Mouse (Mus musculus) ovary, postnatal 36 days (tissue): Measurements from ENCODE around the gene Foxa2.

Experiments
- DNase-seq: peaks from one replicate; pipeline ENCODE4 v3.0.0; 2022; ENCODE audit warnings: low spot score, mixed read lengths

Foxa2 gene

DNA sequence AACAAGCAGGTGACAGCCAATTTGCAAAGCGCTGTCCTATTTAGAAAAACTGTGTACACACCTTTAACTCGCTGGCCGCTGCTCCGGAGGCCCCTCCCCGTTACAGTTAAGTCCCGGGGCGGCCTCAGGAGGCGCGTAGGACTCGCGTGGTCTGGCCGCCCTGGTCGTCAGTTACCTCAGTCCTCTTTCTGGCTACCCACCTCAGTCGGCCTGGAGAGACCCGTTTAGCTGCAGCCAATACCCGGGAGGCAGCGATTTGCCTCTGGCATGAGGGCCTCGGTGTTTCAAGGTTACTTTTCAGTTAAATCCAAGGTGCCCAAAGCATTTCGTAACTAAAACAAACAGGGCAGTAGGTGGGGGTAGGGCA, at the start of gene Foxa2:
Foxa2 (minus strand) TSS at position 171 of the 367 bp plus-strand sequence.
- DNase-seq, result no peak

DNA sequence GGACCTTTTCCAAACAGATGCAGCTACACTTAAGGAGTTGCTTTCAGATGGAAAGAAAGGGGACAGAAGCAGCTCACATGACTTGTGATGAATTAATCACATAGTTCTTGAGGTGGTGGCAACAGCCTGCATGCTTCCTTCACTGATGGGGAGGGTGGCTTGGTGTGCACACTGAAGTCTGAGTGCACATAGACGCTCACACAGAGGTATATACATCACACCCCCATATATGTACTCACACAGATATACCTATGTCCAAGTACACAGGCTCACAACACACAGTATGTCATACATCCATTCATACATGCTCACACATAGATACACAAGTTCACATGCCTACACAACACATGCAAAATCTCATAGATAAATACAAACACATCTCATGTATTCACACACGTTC, 45.3 kb upstream of the Foxa2 start:
- DNase-seq, result no peak

DNA sequence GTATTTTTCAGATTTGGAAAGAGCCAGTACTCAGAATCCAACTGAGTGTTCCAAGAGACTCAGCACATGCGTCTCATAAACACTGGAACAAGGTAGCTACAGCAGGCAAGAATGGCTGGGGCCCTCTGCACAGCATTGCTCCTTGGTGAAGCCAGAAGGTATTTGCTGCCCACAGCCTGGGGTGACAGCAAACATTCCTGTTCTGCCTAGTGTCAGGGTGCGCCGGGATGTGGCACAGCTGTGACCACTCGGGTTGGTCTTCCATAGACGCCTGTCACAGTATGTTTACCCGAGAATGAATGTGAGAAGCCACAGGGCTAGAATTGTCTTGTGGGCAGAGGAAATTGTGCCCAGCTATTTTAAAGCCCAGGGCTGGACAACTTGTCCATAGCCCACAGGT, 44.9 kb upstream of the Foxa2 start:
- no peak for DNase-seq

DNA sequence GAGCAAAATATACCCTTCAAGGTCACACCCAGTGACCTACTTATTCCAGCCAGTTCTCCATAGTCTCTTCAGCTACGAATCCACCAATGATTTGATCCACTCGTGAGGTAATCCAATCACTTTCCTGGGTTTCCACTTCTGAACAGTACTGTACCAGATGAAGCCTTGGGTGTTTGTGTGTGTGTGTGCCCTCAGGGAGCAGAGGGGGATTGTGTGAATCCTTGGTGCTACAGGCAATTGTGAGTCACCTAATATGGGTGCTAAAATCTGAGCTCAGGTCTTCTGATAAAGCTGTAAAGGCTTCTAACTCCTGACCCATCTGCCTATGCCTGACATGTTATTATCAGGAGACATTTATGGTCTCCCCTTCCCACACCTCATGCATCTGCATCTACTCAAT, 43.3 kb upstream of the Foxa2 start:
- DNase-seq, result no peak

DNA sequence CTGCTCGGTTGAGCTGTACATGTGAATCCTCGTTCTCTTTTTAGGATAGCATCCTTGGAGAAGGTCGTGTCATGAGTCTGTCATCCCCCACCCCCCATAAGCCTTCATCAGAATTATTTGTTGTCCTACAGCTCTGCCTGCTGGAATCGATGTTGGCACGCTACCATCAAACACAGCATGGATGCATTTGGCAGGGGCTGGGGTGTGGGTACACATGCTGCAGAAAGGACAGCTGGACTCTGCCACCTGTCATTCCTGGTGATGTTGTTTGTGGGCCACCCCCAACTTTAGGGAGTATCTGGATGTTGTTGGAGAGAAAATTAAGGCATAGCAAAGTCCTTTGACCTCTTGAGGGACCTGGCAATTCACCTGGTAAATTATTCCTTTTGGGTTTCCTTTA, 38.8 kb upstream of the Foxa2 start:
- no peak for DNase-seq

DNA sequence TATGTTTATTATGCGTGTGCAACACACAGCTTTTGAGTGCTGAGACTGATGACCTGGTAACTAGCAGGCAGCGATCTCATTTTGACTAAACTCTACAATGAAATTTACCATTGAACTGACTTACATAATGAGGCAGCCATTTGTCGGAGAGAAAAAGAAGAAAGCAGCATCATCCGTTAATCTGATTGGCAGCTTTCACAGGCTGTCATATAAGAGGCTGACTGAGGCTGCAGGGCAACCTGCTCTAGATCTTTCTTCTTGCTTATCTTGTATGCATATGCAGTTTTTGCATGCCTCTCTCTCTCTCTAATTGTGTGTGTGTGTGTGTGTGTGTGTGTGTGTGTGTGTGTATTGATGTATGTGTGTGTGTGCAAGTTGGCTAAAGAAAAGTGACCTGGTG, 38.4 kb upstream of the Foxa2 start:
- no peak for DNase-seq

DNA sequence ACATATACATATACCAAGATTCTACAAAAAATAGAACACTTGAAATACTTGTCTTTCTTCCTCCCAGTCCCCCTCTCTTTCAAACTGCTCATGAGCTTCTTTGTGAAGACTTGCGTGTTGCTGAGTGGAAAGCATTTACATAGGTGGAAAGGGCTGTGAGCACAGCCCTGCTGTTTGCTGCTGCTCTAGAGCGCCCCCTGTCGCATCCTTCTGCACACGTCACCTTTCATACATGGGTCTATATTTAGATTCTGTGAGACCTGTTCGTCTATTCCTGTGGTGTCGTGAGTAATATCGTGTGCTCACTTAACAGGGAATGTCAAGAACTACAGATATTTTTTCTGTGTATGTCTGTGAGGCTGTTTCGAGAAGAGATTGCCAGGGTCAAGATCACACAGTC, 35.5 kb upstream of the Foxa2 start:
- peak; percentile 43 for DNase-seq

DNA sequence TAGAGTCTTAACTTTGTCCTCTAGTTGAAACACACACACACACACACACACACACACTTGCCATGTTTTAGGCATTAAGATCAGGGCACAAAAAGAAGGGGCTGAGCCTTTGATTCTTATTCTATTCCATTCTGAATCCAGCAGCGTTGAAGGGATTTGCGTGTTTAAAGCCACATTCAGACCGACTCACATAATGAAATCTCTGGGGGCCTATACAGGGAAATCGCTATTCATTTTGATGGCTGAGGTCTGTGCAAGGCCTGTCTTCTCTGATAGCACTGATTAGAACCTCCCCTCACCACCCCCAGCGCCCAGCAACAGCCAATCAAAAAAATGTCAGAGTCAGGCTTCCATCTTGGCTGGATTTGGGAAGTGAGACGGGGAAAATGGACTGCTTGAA, 13.9 kb upstream of the Foxa2 start:
- DNase-seq, result no peak

DNA sequence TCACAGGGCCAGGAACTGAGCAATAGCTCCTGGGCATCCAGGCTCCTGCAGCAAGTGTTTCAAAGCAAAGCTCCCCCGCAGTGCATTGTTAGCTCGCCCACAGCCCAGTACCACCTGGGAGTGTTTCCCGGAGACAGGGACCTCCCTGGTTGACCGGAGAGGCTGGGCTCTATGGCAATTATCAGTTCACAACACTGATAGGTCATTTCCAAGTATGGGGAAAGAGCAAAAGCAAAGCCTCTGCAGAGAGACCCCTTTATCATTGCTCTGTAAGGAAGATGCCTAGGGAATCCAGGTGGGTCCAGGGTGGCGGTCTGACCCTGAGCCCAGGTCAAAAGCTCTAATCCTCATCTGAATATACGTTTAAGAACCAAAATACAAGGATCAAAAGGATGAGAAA, 6.6 kb upstream of the Foxa2 start:
- DNase-seq, result peak; percentile 16

DNA sequence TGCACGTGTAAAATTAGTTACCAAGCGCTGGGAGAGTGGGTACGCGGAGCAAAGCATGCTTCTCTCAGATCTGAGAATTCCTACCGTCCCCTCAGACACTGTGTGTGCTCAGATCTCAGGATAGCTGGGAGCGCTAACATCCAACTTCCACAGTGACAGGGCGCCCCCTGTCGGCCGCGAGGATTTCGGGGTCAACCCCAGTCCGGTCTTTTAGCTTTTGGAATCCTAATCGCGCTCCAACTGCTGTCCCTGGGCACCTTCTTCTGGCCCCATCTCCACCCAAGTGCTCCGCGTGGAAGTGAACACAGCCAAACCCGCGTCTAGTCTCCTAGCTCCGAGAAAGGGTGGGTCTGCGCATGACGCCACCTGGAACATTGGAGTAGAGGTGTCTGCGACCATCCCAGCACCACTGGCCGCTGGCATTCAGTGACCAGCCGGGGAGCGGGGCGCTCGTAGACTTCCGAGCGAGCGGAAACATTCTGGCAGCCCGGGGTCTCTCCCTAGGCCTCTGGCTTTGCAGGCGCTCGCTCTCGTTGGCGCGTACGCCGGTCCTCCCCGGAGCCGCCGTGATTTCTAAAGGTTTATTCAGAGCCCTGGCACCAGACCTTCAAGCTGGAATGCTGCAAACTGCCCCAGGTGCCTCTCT, 1.8 kb upstream of the Foxa2 start:
- DNase-seq, result peak; percentile 84

DNA sequence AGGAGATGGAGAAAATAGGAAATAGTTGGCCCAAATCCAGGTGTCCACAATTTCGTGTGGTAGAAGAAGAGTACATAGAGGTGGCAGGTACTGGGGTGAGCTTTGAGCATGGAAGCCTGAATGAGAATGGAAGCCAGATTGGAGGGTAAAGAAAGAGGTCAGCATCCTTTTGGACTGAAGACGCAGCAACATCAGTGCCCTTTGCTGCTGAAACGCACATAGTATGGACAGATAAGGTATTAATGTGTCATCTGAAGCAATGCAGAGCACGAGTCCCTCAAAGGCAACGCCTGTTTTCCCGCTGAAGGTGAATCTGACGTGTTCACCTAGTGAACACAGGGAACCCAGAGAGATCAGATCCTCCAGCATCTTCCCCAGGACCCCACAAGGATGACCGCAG, 842 bp upstream of the Foxa2 start:
- no peak for DNase-seq

DNA sequence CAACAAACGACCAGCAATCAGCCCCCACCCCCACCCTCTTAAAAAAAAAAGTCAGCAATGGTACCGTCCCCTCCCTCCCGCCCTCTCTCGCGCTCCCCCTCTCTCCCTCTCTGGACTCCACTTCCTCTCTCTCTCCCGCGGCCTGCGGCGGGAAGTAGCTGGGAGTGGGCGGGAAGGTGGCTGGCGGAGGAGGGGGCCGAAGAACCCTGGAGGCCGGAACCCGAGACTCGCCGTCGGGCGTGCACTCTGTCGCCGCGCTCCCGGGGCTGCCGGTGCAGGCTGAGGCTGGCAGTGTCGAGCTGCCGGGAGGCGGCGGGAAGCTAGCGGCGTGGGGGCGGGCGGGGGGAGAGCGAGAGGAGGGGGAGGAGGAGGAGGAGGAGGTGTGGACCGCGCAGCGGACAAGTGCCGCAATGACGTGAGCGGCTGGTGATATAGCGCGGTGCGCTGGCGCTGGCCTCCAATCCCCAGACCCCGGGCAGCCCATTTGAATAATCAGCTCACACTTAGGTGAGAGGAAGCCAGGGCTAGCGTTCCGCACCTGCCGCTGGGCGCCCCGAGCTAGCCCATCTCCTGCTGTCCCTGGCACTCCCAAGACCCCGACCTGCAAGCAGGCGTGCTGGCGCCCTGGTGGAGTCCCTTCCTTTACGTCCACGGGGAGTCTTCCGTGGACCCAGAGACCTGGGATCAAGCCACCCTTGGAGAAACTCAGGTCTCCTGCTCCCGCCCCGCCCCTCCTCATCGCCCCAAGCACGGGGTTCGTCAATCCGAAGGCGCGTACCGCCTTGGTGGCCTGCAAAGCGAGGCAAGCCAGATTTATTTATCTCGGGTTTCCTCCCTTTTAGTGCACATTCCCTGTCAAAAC, 601 bp downstream of the Foxa2 start:
- DNase-seq, result no peak

DNA sequence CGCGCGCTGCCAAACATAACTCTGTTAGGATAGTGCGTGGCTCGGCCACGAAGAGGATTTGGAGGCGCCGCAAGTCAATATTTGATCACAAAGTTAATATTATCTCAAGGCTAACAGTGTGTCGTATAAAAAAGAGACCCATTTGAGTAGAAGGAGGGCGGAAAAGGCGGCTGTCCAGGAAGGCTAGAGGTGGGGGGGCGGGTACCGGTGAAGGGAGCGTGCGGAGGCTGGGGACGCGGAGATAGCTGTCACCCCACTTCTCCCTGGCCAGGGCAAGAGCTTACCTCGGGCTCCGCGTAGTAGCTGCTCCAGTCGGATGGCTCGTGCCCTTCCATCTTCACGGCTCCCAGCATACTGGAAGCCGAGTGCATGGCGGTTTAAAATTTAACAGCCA, 1.2 kb downstream of the Foxa2 start:
- no peak for DNase-seq

DNA sequence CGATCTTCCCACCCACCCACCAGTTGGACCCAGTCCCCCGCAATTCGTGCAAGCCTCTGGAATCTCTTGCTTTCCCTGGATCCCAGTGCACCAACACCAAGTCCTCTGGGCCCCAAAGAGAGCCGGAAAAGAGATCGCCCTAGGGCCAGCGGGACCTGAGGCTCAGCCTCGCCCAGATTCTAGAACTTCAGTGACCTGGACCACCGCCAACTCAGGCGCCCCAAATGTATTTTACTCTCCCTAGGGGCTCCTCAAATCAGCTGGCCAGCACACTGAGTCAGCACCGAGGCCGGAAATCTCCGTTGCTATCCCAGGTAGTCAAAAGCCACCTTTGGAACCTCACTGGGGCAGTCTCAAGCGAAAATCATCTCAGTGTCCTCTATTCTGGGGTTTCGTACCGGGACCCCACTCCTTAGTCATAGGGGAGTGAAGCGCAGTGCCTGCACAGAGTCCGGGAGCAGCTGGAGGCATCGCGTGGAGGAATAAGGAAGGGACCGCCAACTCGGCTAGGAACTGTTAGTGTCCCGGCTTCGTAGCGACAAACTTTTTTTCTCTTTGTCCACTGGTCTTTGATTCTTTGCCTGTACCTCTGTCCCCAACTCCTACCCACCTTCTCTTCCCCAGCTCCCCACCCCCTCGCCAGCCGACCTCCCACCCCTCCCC, 1.8 kb downstream of the Foxa2 start:
- no peak for DNase-seq

DNA sequence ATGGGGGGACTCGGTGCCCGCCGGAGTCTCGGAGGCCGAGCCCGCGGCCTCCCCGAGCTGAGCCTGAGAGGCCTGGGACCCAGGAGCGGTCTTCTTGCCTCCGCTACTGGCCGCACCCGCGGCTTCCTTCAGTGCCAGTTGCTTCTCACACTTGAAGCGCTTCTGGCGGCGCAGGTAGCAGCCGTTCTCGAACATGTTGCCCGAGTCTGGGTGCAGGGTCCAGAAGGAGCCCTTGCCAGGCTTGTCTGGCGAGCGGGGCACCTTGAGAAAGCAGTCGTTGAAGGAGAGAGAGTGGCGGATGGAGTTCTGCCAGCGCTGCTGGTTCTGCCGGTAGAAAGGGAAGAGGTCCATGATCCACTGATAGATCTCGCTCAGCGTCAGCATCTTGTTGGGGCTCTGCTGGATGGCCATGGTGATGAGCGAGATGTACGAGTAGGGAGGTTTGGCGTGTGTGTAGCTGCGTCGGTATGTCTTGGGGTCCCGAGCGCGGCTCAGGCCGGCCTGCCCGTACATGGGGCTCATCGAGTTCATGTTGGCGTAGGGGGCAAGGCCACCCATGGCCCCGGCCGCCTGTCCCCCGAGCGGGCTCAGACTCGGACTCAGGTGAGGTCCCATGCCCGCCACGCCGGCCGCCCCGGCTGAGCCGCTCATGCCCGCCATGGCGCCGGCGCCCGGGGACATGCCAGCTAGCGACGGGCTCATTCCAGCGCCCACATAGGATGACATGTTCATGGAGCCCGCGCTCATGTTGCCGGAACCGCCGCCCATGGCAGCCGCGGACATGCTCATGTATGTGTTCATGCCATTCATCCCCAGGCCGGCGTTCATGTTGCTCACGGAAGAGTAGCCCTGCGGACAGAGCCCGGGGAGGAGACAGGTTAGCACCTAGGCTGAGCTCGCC, 2.5 kb downstream of the Foxa2 start:
- no peak for DNase-seq

DNA sequence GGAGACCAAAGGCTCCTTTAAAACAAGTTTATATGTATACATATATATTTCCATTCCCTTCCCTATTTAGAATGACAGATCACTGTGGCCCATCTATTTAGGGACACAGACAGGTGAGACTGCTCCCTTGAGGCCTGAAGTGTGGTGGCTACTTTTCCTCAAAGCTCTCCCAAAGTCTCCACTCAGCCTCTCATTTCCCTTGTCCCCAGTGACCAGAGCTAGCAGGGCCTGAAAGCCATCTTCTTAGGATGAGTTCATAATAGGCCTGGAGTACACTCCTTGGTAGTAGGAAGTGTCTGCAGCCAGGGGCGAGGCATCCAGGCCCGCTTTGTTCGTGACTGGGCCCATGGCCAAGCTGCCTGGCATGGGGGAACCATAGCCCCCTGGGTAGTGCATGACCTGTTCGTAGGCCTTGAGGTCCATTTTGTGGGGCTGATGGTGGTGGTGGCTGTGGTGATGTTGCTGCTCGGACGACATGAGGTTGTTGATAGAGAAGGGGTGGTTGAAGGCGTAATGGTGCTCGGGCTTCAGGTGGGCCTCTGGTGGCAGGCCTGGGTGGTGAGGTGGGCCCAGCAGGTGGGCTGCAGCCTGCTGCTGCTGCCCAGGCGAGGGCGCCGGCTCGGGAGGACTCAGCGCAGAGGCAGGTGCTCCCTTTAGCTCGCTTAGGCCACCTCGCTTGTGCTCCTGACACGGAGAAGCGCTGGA, 3.3 kb downstream of the Foxa2 start:
- no peak for DNase-seq

DNA sequence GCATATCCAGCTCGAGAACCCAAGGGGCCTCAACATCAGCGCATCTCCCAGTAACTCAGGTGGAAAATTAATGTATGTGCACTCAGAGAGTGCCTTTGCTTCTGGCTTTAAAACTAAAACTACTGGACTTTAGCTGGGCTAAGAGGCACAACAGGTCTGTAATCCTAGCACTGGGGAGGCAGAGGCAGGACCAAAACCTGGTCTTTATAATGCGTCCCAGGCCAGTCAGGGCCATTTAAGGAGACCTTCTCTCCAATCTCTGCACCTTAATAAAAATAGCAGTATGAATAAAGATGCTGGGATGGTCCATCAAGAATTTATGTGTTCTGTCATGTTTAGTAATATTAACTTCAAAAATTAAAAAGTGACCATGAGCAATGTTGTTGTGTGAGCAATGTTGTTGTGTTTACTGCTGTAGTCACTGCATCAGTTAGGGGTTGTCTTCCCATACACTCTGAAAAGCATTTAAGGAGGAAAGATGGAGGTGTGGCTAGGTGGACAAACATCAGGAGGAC, 4.6 kb downstream of the Foxa2 start:
- DNase-seq, result no peak

DNA sequence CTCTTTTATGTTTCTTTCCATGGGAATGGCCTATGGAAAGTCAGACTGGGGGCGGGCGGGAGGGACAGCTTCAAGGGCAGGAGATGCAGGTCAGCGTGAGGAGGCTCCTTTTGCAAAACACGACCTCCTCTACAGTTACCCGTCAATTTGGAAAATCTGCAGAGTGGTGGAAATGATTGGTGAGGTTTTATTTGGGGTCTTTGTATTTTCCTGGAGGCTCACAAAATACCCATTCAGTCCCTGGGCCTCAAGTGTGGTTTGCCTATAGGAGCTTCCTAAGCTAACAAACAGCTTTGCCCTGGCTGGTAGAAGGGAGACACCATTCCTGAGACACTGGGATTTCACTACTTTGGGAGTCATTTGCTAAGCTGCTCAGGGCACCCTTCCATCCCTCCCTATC, 5.4 kb downstream of the Foxa2 start:
- DNase-seq, result no peak

DNA sequence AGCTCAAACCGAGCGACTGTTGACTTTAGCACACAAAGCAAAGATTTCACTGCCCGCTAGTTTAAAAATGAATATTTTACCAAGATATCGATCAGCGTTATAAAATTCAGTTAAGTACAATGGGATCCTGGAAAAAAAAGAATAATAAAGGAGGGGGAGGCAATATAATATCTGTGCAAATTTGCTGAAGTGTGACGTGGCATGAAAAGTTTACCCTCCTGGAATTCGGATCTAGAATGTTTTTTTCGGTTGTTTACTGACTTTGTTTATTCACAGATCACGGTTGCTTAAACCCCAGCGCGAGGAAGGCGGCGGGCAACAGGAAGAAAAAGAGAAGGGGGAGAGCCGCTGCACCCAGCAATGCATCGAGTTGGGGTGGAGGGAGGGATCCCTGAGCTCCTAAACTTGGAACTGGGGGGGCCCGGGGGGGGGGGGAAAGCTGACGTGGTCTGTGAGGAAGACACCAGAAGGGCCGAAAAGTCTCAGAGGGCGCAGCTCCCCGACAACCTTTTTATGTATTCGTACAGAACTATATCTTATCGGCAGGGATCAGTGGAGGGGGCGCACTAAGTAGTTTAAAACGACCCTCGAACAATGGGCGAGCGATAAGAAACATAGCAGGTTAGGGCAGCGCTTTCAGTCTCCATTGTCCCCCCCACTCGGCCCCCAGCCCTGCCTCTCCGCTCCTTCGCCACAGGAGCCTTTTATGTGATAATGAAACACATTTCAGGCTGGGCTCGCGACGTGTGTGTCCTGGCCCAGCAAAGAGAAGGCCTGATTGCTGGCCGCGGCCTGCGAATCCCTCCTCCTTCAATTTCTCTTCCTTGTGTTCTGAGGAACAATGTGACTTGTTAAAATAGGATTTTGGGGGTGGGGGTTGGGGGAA, 6.3 kb downstream of the Foxa2 start:
- no peak for DNase-seq
